Mouse (Mus musculus) neutrophil, adult 5-6 weeks (primary cell): Measurements from ENCODE around the gene Ephx4. TPM values are rescaled to one million over a fixed set of nuclear protein-coding genes. Genes with fewer than 3 reads are reported as not detected.
A peak's percentile ranks its signal among the peaks of the same experiment; 100 is the strongest.

Experiments used
- ATAC-seq: fragments of 151-379, 151-347 bp; 2 replicates; pipeline ENCODE4 v1.8.0; 2017; ENCODE audit warnings: mild to moderate bottlenecking, moderate TSS enrichment; ENCODE audit not compliant: insufficient number of reproducible peaks, poor library complexity, low FRiP score, severe bottlenecking; ENCODE audit errors: extremely low read depth
- total RNA-seq: library from RNA; stranded (forward); fragments of 200-1000 nt; gene quantifications from 2 replicates; pipeline ENCODE4 v1.2.3, GENCODE M21; 2017

Gene Ephx4
- total RNA-seq, 1 experiment from 2014 or later: not detected

DNA sequence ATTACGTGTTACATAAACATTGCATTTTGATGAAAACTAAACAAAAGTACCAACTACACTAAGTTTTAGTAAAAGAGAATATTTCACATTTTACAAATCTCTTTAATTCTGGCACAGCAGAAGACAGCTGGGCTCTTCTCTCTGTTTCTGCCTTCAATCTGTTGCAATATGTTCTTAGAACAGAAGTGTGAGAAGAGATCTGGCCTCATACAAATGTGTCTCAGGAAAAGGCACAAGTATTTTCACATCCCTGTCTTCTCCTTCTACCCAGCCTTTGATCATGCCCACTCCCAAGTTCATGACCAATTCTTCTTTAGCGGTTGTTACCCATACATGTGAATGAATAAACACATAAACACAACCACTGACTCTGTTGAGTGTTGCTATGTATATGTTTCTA is 12.6 kb downstream of the Ephx4 start:
- no peak for ATAC-seq

GRCm38 (mm10) chr5:107421676-107422075 is 19.1 kb downstream of the Ephx4 start:
- no peak for ATAC-seq

DNA sequence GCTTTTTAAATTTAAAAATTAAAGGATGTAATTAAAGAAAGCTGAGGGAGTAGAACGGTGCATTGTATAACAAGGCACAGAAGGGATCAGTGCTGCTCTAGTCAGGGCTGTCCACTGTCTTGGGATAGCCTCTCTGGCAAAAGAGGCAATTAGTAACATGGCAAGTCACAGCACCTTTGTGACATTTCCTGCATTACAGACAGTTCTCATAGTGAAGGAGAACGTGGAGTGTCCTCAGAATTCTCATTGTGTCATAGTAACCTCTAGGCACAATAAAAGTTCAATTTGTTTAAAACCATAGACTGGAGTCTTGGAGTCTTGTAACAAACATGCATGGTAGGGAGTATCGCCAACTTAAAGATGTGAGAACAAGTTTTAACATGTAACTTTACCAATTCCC is 28.7 kb downstream of the Ephx4 start, which contains the start of gene Lpcat2b:
Gene Lpcat2b (plus strand): TSS at position 301 of the 400 bp plus-strand sequence.
- ATAC-seq: no peak

DNA sequence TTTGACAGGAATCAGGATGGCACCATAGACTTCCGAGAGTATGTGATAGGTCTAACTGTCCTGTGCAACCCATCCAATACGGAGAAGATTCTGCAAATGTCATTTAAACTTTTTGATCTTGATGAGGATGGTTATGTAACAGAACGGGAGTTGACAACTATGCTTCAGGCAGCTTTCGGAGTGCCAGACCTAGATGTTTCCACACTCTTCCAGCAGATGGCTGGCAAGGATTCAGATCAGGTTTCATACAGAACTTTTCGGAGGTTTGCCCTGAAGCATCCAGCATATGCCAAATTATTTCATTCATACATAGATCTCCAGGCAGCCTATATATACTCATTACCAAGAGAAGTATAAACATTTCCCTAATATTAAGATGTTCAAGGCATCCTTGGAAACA is 31.5 kb downstream of the Ephx4 start:
- no peak for ATAC-seq

GRCm38 (mm10) chr5:107436185-107436584 is 33.6 kb downstream of the Ephx4 start:
- ATAC-seq: no peak

- no peak for ATAC-seq
These were observed 34.2 kb downstream of the Ephx4 start for GRCm38 (mm10) chr5:107436587-107437209.

DNA sequence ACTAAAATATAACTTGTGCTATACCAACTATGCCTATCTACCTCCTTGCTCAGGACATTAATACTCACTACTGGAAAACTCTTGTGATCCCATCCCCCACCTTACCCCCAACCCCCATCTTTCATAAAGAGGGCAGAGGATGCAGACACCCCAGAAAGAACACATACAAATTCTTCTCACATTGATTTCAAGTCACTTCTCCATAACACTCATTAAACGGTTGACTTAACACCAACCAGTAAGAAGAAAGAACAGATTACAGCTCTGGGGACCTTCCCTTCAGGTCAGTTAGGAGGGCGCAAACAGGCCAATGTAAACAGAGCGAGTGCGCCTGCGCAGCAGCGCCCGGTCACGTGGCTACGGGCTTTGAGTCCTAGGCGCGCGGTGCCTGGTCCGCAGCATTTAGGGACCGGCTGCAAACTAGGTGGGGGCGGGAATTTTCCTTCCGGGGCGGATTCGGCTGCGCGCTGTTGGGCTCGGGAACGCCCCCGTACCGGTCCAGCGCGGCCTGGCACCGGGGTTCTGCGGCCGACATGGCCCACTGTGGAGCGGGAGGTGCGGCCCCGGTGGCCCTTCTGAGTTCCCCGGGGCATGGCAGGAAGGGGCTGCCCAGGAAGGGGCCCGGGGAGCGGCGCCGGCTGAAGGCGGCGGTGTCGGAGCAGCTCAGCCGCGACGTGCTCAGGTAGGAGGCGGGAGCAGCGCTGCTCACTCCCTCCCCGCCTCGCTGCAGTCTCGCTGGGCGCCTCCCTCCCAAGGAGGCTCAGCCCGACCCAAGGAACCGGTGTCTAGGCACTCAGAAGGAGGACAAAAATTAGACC is 35.1 kb downstream of the Ephx4 start, which contains the start of gene Btbd8:
Gene Btbd8 (plus strand): TSS at position 534 of the 818 bp plus-strand sequence.
- peak; percentile 85 for ATAC-seq

DNA sequence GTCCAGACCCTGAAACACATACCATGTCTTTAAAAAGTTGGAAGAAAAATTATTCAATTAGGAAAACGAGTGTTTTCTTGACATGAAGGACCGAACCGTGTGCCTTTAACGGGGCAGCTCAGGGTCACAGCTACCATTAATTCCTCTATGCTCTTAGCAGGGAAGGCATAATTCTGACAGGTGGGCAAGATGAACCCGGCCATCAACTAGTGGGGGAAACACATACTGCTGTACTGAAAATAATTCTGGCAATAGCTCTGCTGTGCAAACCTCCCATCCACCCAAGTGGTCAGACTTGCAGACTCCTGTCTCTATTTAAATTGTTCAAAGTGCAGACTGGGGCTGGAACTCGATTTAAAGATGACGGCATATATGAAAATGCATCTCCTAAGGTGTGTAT is 35.8 kb downstream of the Ephx4 start:
- ATAC-seq: no peak

DNA sequence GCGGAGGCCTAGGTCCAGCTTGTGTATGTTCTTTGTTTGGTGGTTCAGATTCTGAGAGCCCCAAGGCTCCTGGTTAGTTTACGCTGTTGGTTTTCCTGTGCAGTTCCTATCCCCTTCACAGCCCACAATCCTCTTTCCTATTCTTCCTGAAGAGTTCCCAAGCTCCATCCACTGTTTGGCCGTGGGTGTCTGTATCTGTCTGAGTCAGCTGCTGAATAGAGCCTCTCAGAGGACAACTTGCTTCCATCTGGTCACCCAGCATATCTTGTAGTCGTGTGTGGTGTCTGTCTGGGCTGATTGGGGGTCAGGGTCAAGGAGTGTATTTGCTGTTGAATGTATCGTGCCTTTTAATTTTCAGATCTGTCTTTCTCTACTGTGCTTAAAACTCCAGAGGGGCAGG is 39.3 kb downstream of the Ephx4 start:
- ATAC-seq: no peak

DNA sequence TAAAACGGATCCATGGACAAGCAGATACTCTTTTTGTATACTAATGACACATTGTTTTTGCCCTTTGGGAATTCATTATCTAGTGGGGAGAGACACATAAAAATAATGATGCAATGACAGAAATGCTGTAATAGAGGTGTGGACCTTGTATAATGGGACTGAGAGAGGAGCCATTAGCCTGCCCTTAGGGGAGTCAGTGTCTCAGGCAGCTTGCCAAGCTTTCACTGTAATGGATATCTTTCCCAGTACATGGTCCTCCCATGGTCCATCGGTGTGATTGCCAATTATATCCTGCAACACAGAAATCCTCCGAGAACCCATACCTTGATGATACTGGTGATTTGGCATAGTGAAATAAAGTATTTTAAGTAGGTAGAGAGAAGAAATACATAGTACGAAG is 41.7 kb downstream of the Ephx4 start:
- ATAC-seq: no peak

DNA sequence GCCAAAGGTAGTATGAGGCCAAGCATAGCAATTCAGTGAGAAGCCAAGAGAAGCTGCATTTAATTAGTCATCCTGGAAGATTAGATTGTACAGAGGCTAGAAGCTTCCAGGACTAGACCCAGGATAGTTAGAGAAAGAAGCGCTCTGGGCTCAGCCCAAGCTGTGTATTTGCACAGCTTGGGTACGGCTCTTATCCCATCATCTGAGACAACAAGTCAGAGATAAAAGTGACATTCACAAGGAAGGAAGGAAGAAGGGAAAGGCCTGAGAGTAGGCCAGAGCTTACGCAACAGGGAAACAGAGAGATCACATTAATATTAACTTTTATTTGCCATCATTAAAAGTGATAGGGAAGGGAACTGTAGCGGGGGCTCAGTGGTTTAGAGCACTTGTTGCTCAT is 45.4 kb downstream of the Ephx4 start:
- no peak for ATAC-seq

DNA sequence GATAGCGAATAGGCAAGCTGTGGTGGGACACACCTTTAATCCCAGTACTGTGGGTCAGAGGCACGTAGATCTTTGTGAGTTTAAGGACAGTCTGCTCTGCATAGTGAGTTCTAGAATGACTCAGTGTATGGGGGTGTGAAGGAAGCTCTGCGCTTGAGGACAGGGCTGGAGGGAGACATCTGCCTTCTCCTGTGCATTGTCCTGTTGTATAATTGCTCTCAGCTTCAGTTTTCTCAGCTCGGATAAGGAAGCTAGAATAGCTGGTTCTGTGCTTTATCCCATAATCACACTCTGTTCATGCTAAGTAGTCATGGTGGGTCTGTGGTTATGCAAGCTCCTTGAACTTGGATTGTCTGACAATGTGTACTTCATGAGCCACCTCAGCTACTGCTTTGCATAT is 46.2 kb downstream of the Ephx4 start:
- ATAC-seq: no peak

GRCm38 (mm10) chr5:107449620-107450019 is 47.1 kb downstream of the Ephx4 start:
- no peak for ATAC-seq

GRCm38 (mm10) chr5:107450299-107450698 is 47.8 kb downstream of the Ephx4 start:
- no peak for ATAC-seq

DNA sequence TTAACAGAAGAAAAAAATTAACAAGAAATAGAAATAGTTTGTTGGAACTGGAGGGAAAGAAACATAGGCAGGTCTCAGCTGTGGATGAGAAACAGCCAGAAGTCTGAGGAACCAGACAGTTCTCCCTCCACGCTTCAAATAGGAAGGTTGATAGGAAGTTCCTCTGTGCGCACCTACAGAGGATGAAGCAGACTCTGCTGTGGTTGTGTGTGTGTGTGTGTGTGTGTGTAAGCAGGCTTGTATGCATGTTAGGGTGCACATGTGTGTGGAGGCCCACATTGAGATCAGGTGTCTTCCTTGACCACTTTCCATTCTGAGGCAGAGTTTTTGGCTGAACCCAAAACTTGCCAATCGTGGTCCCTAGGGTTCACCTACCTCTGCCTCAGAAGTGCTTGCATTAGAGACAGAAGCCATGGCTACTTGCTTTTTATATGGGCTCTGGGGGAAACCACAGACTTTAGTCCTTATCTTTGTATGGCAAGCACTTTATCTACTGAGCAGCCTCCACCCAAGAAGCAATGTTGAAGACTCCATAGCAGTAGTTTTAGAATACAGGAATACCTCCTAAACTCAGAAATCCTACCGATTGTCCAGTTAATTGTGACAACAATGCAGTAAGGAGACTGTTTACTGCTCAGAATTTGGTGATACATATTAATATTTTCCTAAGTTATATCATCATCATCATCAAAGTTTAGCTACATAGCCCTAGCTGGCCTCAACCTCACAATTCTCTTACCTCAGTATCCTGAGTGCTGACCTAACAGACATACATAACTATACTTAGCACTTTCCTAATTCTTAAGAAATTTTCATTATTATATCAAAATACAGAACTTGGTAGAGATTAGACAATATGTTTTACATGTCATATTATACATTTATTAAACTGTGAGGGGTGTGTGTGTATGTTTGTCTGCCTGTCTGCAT is 59.9 kb downstream of the Ephx4 start:
- no peak for ATAC-seq

DNA sequence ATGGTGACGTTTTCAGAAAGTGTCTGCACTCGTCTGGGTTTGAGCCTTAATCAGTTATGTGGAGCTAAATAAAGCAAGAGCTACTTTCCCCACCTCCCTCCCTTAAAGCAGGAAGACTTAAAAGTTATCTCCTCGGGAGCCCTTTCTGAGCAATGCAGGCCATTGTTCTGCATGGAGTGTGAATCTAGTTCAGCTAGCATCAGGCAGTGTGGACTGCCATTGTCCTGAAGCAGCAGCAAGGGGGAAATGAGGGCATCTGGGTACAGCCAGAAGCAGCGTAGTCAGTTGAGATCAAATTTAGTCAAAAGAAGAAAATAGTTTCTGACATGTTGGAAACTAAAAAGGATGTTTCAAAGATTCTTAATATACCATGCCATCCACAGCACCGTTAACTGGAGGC is 64.0 kb downstream of the Ephx4 start:
- no peak for ATAC-seq

DNA sequence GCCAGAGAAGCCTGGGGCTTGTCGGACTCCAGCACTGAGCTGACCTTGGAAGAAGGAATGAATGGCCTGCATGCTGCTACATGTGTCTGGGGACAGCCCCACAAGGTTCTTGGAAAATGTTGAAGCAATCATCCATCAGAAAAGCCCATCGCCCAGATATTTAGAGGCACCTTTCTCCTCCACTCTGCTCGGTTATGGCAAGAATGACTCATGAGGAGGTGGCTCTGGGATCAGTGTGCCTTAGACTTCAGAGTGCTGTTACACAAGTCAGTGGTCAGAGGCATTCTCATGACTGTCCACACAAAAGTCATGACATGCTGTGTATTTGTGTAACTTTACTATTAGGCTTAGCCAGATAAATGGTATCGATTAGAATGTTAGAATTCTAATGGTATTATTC is 64.6 kb downstream of the Ephx4 start:
- ATAC-seq: no peak

GRCm38 (mm10) chr5:107470600-107471329 is 68.2 kb downstream of the Ephx4 start:
- ATAC-seq: no peak
